Mouse (Mus musculus): ENCODE measurements around the gene Zfr.
"Not testable (repeated sequence)": the region's sequence is repeated elsewhere in the genome, so short reads cannot be mapped to it uniquely, and the experiment has no call there.

Zfr gene

DNA sequence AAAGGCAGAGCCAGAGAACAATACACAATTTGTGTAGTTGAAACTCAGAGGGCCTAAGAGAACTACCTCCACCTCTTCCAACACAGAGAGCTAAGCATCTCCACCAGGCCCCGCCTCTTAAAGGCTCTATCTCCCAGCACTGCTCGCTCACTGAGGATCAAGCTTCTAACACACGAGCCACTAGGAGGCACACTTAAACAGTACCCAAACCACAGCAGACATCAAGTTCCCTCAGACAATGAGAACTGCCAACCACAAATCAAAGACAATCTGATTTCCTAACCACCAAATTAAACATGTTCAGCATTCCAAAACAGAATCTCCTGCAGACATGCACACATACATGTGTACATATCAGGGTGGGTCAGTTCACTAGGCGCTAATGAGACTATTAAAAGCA lies 9.4 kb upstream of the Zfr start:
- DNase-seq, result no peak

DNA sequence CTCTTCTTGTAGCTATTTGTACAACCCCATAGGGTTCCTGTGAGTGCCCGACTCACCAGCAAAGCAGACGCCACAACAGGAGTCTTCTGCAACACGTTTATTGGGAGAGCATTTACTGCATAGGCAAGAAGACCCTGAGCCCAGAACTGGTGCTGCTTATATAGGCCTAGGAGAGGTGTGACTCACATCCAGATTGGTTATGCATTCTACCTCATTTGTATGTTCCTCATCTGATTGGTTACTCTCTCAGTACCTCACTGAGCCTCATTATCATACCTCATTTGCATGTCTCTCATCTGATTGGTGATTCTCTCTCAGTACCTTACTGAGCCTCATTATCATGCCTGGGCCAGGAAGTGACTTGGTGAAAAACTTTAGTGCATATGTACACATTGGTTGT lies 8.7 kb upstream of the Zfr start:
- not testable (repeated sequence) for DNase-seq

- no peak for DNase-seq
Observed at GRCm38 (mm10) chr15:12111232-12111631, 6.4 kb upstream of the Zfr start.

- DNase-seq, result peak; percentile 21 to 29
Observed at GRCm38 (mm10) chr15:12113411-12113810, 4.2 kb upstream of the Zfr start.

GRCm38 (mm10) chr15:12114546-12114945 lies 3.1 kb upstream of the Zfr start:
- peak in 1 of 2 experiments; percentile 10 for DNase-seq

DNA sequence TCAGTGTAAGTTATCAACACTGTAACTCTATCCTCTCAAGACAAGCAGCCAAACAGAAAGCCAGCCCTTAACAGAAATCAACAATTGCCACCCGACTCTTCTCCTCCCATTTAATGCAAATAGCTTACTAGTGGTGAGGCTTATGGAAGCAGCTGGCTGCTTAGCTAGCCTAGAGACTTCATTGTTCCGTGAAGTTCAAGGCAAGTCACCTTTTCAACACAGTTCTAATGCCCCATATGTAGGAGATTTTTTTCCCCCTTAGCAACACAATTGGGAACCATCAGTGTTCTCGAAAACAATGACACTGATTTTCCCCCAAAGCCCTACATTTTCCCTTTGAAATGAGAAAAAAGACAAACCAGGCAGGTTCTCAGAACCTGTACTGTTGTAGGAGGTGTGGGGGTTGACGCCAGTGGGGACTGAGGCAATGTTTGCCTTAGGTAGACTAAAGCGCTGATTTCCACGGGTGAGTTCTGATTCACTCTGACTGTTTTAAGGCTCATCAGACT lies 1.9 kb upstream of the Zfr start:
- DNase-seq, result no peak

DNA sequence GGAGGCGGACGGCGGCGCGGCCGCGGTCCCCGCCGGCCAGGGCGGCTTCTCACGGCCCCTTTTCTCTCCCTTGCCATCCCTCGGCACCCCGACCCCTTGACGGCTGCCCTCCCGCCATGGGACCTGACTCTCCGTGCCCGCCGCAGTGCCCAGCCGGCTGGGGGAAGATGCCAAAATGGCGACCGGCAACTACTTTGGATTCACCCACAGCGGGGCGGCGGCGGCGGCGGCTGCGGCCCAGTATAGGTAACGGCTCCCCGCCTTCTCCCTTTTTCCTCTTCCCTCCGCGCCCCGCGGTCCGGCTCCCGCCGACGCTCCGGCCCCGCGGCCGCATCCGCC lies 431 bp downstream of the Zfr start:
- DNase-seq, result peak; percentile 24 to 65

DNA sequence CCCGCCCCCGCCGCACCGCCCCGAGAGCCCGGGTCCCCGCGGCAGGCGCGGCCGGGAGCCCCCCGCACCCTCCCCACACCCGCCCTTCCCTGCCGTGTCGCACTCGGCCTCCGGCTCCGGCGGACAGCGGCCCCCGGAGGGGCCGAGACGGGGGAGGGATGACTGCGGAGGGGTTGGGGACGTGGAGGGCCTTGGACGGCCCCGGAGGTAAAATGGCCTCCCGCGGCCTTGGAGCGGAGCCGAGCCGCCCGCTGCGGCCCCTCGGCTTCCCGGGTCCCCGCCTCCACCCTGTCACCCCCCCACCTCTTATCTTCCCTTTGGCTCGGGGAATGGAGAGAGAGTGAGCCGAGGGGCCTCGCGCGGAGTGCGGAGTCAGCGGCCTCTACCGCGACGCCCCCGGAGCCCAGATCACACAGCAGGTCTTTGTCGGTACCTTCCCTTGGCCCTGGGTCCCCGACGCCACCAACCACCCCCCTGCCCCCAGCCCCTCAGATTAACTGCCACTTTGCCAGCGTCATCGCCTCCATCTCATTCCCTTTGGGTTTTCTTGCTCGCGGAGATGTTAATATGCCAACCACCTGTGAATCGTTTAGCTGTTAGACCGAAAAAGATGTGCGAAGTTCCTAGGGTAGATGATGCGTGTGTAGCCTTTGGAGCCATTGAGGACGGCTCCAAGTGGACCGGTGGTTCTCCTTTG lies 949 bp downstream of the Zfr start:
- peak; percentile 29 to 68 for DNase-seq

- DNase-seq, result no peak
Observed at GRCm38 (mm10) chr15:12119129-12119466, 1.5 kb downstream of the Zfr start.

GRCm38 (mm10) chr15:12124913-12125312 lies 7.3 kb downstream of the Zfr start:
- no peak for DNase-seq

DNA sequence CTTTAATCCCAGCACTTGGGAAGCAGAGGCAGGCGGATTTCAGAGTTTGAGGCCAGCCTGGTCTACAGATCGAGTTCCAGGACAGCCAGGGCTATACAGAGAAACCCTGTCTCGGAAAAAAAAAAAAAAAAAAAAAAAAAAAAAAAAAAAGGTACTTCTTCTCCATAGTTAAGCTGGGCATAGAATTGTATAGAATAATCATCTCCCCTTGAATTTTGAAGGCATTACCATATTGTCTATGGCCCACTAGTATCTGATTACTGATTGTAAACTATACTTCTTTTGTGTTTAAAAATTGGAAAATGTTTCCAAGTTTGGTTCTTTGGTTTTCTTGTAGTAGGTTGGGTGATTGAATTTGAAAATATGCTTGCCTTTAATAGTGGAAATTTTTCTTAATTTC lies 13.2 kb downstream of the Zfr start:
- DNase-seq, result not testable (repeated sequence)

GRCm38 (mm10) chr15:12134546-12134945 lies 16.9 kb downstream of the Zfr start:
- no peak for DNase-seq

GRCm38 (mm10) chr15:12135368-12135767 lies 17.7 kb downstream of the Zfr start:
- DNase-seq, result peak in 1 of 2 experiments; percentile 12

DNA sequence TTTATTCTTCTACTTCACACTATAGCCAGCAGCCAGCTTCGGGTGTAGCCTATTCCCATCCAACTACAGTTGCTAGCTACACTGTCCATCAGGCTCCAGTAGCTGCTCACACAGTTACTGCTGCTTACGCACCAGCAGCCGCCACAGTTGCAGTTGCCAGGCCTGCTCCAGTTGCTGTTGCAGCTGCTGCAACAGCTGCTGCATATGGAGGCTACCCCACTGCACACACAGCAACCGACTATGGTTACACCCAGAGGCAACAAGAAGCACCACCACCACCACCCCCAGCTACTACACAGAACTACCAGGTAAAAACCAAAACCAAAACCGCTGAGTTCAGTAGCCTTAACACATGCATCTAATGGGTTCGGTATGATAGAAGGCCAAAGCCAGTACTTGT lies 18.7 kb downstream of the Zfr start:
- no peak for DNase-seq

DNA sequence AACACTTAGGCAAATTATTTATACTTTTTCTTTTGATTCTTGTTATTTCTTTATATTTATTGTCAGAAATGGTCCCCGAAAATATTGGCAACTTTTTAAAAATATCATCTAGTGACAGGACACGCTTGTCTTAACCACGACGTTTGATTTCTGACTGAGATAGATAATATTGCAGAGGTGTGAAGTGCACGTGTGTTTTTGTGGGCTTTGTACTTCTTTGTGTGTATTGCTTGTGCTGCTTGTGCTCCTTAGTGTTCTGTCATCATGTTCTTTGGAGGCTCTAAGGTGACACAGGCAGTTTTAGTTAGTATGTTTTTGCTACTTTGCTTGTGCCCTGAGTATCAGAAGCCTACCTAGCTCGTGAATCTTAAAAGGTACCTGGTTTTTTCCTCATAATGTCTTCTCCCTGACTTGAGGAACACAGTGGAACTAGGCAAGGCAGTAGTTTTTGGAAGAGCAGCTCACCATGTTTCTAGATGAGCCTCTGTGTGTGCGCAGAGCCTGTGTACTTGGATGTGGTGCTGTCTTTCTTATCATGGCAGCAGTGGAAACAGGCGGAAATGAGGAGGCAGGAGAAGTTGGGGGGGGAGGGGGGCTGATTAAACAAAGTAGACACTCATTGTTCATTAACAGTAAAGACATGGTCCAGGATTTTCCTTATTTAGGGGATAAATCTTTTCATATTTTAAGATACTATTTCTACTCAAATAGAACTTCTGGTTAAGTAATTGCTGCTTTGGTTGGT lies 23.5 kb downstream of the Zfr start:
- no peak for DNase-seq

GRCm38 (mm10) chr15:12147423-12147822 lies 29.8 kb downstream of the Zfr start:
- DNase-seq, result no peak

GRCm38 (mm10) chr15:12149501-12149900 lies 31.9 kb downstream of the Zfr start:
- no peak for DNase-seq

DNA sequence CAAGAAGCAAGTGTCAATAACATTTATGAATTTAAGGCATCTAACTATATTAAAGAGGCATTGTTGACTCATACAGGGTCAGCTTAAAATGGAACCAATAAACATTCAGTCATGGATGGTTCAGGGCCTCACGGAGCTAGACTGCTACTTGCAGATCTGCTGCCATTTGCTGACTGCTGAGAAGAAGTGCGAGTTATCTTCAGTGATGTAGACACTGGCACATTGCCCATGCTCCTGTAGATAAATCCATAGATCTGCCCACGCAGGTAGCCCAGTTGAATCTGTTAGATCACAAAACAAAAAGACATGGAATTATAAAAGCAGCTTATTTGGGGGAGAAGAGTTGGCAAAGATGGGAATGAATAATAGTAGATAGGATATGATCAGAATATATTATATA lies 36.1 kb downstream of the Zfr start:
- no peak for DNase-seq

GRCm38 (mm10) chr15:12178126-12178525 lies 60.5 kb downstream of the Zfr start:
- DNase-seq, result peak; percentile 27 to 65

- DNase-seq, result not testable (repeated sequence)
Observed at GRCm38 (mm10) chr15:12181181-12181805, 63.7 kb downstream of the Zfr start.

DNA sequence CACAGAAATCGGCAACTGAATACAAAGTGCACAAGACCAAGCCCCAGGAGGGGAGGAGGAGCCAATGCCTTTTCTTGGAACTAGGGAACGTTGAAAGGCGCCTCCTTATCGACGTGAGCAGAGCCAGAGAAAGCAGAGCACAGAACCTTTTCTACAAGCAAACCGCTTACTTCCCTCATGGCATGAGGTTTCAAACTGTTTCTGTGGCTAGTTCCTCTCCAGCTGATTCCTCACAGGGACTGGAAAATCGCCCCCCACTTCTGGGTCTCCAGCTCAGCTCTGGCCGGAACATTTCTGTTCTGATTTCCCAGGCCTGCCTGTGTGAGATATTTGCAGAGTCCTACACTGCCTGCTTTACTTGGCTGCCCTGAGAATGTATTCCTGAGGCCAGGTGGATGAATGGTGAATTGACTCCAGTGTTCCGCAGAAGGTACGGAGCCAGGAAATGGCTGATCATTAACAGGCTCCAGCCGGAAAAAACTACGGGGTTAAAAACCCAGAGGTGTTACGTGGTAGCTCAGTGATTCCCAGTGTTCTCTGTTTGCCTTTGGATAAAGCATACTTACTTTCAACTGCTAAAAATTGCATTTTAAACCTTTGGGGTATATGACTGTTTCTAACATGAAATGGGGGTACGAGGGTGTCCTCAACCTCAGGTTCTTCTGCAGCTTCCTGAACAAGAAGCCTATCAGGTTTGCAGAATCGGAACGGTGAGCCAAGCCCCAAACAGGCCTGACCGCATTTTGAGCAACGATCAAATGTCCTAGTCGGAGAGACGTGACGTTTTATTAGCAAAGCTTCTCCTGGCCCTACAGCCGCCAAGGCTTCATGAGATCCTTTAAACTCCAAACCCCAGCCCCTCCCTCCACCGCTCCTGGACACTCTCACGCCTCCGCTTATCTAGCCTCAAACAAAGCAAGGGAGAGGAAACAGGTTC lies 76.5 kb downstream of the Zfr start:
- peak; percentile 87 to 90 for DNase-seq

DNA sequence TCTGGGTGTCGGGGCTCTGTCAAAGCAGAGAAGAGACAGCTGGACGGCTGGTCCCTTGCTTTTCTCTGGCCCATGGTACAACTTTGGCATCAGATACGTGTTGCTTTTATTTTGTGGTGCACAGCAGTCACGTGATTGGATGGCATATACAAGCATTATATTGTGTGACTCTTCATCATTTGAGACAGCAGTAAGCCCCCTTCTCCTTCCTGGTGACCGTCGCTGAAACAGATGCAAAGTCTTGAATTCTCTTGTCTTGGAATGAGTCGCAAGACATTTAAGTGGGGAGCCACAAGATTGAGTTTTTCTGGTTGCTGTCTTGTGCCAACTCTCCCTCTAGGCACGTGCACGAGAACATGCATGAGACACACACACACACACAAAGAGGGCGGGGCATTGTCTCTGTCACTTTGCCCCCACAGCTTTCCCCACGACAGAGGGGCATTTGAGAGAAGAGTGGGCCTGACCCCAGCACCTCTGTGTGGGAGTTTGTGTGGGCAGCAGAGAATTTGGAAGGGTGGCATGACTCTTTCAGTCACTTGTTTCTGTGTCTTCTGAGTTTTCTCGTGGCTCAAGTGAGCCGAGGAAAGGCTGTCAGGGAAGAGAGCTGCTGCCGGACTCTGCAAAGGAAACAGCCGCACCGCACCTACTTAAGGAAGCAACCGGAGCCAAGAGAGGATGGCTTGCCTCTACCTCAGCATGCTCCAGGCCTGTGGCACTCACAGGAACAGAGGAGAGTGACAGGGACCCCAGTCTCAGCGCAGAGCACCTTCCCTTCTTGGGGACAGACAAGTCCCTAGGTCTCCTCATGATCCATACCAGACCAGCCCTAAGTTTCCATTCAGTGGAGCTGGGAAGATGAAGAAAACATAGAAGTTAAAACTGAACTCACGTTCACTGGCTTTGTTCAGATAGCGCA lies 77.4 kb downstream of the Zfr start:
- peak in 1 of 2 experiments; percentile 44 for DNase-seq
